Mouse (Mus musculus) CD4-positive helper T cell, adult 2 months (primary cell): Measurements from ENCODE around the gene Hoxb6.

Experiments used
- DNase-seq: peaks from one replicate; pipeline ENCODE4 v3.0.0-alpha.2; 2012; ENCODE audit warnings: low read depth, missing footprints, low spot score

Hoxb6 gene

DNA sequence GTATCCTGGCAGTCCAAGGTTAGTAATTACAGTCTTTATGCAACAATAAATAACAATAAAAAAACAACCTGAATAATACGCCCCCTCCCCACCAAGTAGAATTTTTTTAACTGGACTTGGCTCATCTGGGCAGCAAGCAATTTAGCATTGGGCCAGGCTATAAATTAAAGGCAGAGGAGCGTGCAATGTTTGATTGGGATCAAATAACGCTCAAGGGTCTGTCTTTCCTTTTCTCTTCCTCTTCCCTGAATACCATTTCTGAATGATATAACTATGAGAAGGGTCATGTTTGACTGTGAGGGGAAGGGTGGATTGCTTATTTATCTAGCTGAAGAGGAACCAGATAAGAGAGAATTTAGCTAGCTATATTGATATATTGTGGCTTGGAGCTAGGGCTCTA, 56.7 kb downstream of the Hoxb6 start:
- DNase-seq = no peak

DNA sequence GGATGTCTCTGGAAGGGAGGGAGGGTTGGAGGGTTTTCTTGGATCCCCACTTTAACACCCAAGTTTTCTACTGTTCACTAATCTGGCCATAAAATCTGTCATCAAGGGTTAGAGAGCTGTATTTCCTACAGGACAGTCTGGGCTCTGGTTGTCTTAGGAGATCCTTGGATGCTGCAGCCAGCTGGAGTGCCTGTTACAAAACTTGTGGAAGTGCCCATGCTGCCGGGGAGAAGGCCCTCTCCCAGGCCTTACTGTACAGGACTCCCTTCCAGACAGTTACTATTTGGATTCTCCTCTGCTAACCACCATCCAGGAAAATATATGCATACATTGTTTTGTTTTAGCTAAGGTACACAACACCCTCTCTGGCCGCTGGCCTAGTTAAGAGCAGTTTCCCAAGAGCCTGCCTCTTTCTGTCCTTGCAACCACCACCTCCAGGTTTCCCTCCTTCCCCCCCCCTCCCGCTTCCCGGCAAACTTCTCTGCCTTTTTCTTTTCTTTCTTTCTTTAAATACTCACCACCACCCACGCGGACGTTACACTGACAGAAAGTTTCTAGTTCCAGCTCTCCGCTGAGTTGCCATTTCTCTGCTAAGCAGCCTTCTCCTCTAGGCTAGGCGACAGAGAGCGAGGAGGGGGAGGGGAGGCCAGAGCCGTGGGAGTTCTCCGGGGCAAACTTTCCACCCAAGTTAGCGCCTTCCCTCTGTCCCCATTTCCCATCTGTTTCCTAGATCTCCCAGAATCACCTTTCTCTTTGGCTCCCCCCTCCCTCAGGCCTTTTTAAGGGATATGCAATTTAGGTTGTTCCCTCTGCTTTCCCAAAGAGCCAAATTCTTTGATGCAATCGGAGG, 57.4 kb downstream of the Hoxb6 start:
- DNase-seq = no peak

DNA sequence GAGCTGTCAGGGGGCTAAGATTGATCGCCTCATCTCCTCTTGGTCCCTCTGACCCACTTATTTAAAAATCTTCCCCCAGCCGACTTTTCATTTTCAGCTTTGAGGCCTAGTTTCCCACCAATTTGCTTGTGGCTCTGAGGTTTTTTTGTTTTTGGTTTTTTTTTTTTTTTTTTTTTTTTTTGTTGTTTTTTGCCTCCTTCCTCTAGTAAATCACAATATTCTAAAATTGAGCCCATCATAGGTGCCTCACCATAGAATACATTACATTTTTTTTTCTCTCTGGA, 58.0 kb downstream of the Hoxb6 start, which contains the start of gene Hoxb2:
Gene Hoxb2 (plus strand): TSS at position 185 of the 284 bp plus-strand sequence.
- no peak for DNase-seq

DNA sequence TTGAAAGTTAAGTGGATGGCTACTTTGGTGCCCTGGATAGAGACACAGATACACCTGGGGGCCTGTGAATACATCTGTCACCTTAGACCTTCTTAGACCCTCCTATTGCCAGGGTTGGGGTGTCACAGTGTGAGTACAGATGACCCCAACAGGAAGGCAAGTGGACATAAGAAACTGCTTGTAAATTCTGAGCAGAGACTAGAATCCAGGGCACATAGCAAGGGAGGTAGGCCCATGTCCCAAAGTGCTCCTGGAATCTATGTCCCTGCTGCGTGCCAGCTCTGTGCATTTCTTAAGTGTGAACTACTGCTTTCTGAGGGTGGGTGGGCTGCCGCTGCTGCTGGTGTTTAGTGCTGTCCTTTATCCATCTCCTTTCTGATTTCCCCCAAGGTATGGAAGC, 58.5 kb downstream of the Hoxb6 start:
- DNase-seq = no peak
